Mouse (Mus musculus) liver, postnatal 0 days (tissue): ENCODE results near the gene Gm48552.

ENCODE experiments used
- CTCF ChIP-seq: sonication (generic); IDR thresholded peaks from 2 replicates; pipeline ENCODE4 v1.5.1; 2016; ENCODE audit warnings: antibody characterized with exemption, low read depth
- EP300 ChIP-seq: IDR thresholded peaks from 2 replicates; pipeline ENCODE4 v1.6.1; 2016; ENCODE audit warnings: antibody characterized with exemption, low read depth, mild to moderate bottlenecking

- TF ChIP-seq CTCF (no peak), EP300 (no peak)
These were observed 36.5 kb downstream of the Gm48552 start for GRCm38 (mm10) chr10:81425236-81425850.
